In genomic region chr6:39208181-39208580, GRCm38 (mm10) we compare ENCODE assay signal across 17 mouse cellular contexts. TPM values are rescaled to one million over a fixed set of nuclear protein-coding genes. Genes with fewer than 3 reads are reported as not detected.
DNase-seq lines count a peak whose midpoint lies in the region; ATAC-seq lines count a peak whose summit lies in the region.
"Had no signal": no experiment of that assay in that cellular context is flagged by ENCODE, and none has a peak within 500 bp of the region (broad histone marks: within the 10 kb centered on the region; RNA-seq: fewer than 3 reads in every experiment).

No protein-coding gene starts in this region.

- H3K4me3 ChIP-seq in kidney, embryonic 14.5 days (ENCODE audit: low read length), result no peak overlapping the region
- H3K4me3 ChIP-seq in midbrain, embryonic 11.5 days (ENCODE audit: low read depth, low read length), result no peak overlapping the region
- no peak overlapping the region for H3K4me3 ChIP-seq in midbrain, embryonic 16.5 days (ENCODE audit: low read depth, low read length)

- no peaks in the 10 kb centered on the region for H3K36me3 ChIP-seq in kidney, embryonic 14.5 days (ENCODE audit: control insufficient read depth, insufficient read depth, low read length)
- no peaks in the 10 kb centered on the region for H3K36me3 ChIP-seq in midbrain, embryonic 11.5 days (ENCODE audit: control insufficient read depth, insufficient read depth, low read length)
- no peaks in the 10 kb centered on the region for H3K36me3 ChIP-seq in midbrain, embryonic 16.5 days (ENCODE audit: control insufficient read depth, insufficient read depth, low read length)
- H3K36me3 ChIP-seq: embryonic facial prominence, embryonic 13.5 days; forebrain, embryonic 12.5 days; hindbrain, embryonic 12.5 days had no signal

- peak; percentile 21 for DNase-seq in cerebellum, adult 9-11 months
- no peak for DNase-seq in cerebellum, adult 11-12 months
- DNase-seq in kidney, adult 18-20 months, result peak; percentile 47
- peak; percentile 76 for DNase-seq in midbrain, embryonic 11.5 days (ENCODE audit: low spot score, missing footprints)
- DNase-seq in thymus, postnatal 10 days (ENCODE audit: low spot score in 2 of 2), result no peak
- DNase-seq: adrenal gland, postnatal 10 days; cerebellum, adult 11 months; cerebellum, postnatal 36 days; gastrocnemius, postnatal 10 days; heart, adult 2 months; heart, postnatal 4 days had no signal

- H3K4me2 ChIP-seq in kidney, embryonic 14.5 days (replicated peaks; ENCODE audit: low read depth, low read length), result no peak overlapping the region
- H3K4me2 ChIP-seq in midbrain, embryonic 11.5 days, result no peak overlapping the region
- H3K4me2 ChIP-seq in midbrain, embryonic 16.5 days (ENCODE audit: low read length), result no peak overlapping the region

- ATAC-seq in kidney, embryonic 14.5 days (ENCODE audit: low FRiP score, low TSS enrichment), result no peak
- no peak for ATAC-seq in midbrain, embryonic 11.5 days (ENCODE audit: low FRiP score)
- no peak for ATAC-seq in midbrain, embryonic 16.5 days
- ATAC-seq: forebrain, embryonic 16.5 days had no signal

- 70% methylated on average over 4 of the region's 4 CpGs for WGBS in kidney, embryonic 14.5 days
- 77% methylated on average over 4 of the region's 4 CpGs for WGBS in midbrain, embryonic 11.5 days
- 74% methylated on average over 4 of the region's 4 CpGs for WGBS in midbrain, embryonic 16.5 days

- H3K27ac ChIP-seq in kidney, embryonic 14.5 days (ENCODE audit: low read depth, low read length), result no peak overlapping the region
- H3K27ac ChIP-seq in midbrain, embryonic 11.5 days (ENCODE audit: low read depth, low read length), result no peak overlapping the region
- H3K27ac ChIP-seq in midbrain, embryonic 16.5 days (ENCODE audit: low read length), result no peak overlapping the region
- H3K27ac ChIP-seq: embryonic facial prominence, embryonic 13.5 days had no signal

- H3K9ac ChIP-seq in kidney, embryonic 14.5 days (ENCODE audit: low read depth, low read length), result no peak overlapping the region
- no peak overlapping the region for H3K9ac ChIP-seq in midbrain, embryonic 11.5 days (ENCODE audit: low read length)
- H3K9ac ChIP-seq in midbrain, embryonic 16.5 days (ENCODE audit: low read depth, low read length), result no peak overlapping the region
- H3K9ac ChIP-seq: embryonic facial prominence, embryonic 13.5 days; hindbrain, embryonic 12.5 days had no signal

- H3K27me3 ChIP-seq in kidney, embryonic 14.5 days (ENCODE audit: control insufficient read depth, insufficient read depth, low read length), result no peaks in the 10 kb centered on the region
- H3K27me3 ChIP-seq in midbrain, embryonic 11.5 days (ENCODE audit: control insufficient read depth, insufficient read depth, low read length), result no peaks in the 10 kb centered on the region
- H3K27me3 ChIP-seq in midbrain, embryonic 16.5 days (ENCODE audit: control insufficient read depth, insufficient read depth, low read depth, low read length), result no peaks in the 10 kb centered on the region
- H3K27me3 ChIP-seq: embryonic facial prominence, embryonic 13.5 days; forebrain, embryonic 12.5 days; hindbrain, embryonic 12.5 days had no signal

- H3K4me1 ChIP-seq in kidney, embryonic 14.5 days (ENCODE audit: control insufficient read depth, insufficient read depth, low read length), result no peaks in the 10 kb centered on the region
- no peaks in the 10 kb centered on the region; the same call in 1 of the 2 replicates for H3K4me1 ChIP-seq in midbrain, embryonic 11.5 days (ENCODE audit: control insufficient read depth, insufficient read depth, low read length)
- H3K4me1 ChIP-seq in midbrain, embryonic 16.5 days (ENCODE audit: control insufficient read depth, insufficient read depth, low read length), result peaks cover 14% of the 10 kb centered on the region

- no peaks in the 10 kb centered on the region for H3K9me3 ChIP-seq in kidney, embryonic 14.5 days (ENCODE audit: control insufficient read depth, low read length)
- no peaks in the 10 kb centered on the region for H3K9me3 ChIP-seq in midbrain, embryonic 11.5 days (ENCODE audit: control insufficient read depth, low read length)
- no peaks in the 10 kb centered on the region for H3K9me3 ChIP-seq in midbrain, embryonic 16.5 days (replicated peaks; ENCODE audit: control insufficient read depth, low read length, poor library complexity, severe bottlenecking)
- H3K9me3 ChIP-seq: embryonic facial prominence, embryonic 13.5 days; forebrain, embryonic 12.5 days; hindbrain, embryonic 12.5 days had no signal

RNA-seq across cellular contexts. Expression of gene Kdm7a, which starts 1.6 kb away (rescaled TPM):
- 5.2 and 7.9 TPM in 2 replicates for polyA plus RNA-seq in kidney, embryonic 14.5 days (2014; fragmentation: Nextera tagmentation; extraction: Ambion mirVana)
- polyA plus RNA-seq in midbrain, embryonic 11.5 days (2014; fragmentation: Nextera tagmentation; extraction: Ambion mirVana), result 15.8 and 17.0 TPM in 2 replicates
- 4.6 and 5.8 TPM in 2 replicates for polyA plus RNA-seq in midbrain, embryonic 16.5 days (2015; fragmentation: Nextera tagmentation; extraction: Ambion mirVana)

Comparison
In these comparisons a context has a peak if more than half of its experiments do, and no peak if none do; other contexts are left out.
1. DNase-seq: peak in cerebellum, adult 9-11 months (single experiment), kidney, adult 18-20 months (single experiment) and midbrain, embryonic 11.5 days (single experiment); none in cerebellum, adult 11-12 months (single experiment) and thymus, postnatal 10 days (0 of 2).